Mouse (Mus musculus): Measurements from ENCODE around the gene Gm3404. TPM values are rescaled to one million over a fixed set of nuclear protein-coding genes. Genes with fewer than 3 reads are reported as not detected.

Gm3404 gene
- polyA plus RNA-seq, 1 experiment: not detected

DNA sequence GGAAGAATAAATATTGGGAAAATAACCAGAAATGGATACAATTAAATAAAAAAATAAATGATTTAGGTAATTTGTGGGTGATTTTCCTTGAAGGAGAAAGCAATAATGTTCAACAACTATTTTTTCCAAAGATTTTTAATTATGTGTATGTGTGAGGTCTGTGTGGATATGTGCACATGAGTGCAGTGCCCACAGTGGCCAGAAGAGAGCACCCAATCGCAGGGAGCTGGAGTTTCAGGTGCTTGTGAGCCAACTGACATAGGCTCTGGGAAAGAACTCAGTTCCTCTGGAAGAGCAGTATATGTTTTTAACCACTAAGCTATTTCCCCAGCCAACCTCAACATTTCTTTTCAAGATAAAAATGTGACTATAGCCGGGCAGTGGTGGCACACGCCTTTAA lies 51.1 kb downstream of the Gm3404 start:
- Histone ChIP-seq H3K4me3 (ENCODE audit: insufficient read depth, low read length) (no peak overlapping the region), H3K27ac (ENCODE audit: insufficient read depth, low read length) (no peak overlapping the region), H3K4me1 (ENCODE audit: control insufficient read depth, insufficient read depth, low read length) (peaks cover 2% of the 10 kb centered on the region; the same call in 1 of the 2 replicates)
- TF ChIP-seq CTCF (IDR thresholded peaks at IDR 0.05; ENCODE audit: extremely low read depth, insufficient read depth, low read length): no peak
- no peak for TF ChIP-seq POLR2A (IDR thresholded peaks at IDR 0.05; ENCODE audit: extremely low read depth, insufficient read depth, low read length)

Other genes starting within 250 kb of the Gm3404 start
- gene Wasf3, start 140.8 kb upstream of the Gm3404 start, polyA plus RNA-seq (2012; rRNA removed): 59.9 and 61.7 TPM in 2 replicates
- 0.13 and 0.19 TPM in 2 replicates for gene Gm6408, start 43.8 kb upstream of the Gm3404 start, polyA plus RNA-seq (2012; rRNA removed)
- not detected in 2 replicates for gene Gm6370, start 34.4 kb upstream of the Gm3404 start, polyA plus RNA-seq (2012; rRNA removed)
- not detected in 2 replicates for gene 4930449I24Rik, start 23.4 kb upstream of the Gm3404 start, polyA plus RNA-seq (2012; rRNA removed)
- not detected in 2 replicates for gene Gm3402, start 11.7 kb upstream of the Gm3404 start, polyA plus RNA-seq (2012; rRNA removed)
- gene Gm3409, start 11.8 kb downstream of the Gm3404 start, polyA plus RNA-seq (2012; rRNA removed): not detected in 2 replicates
- gene Gm3415, start 30.3 kb downstream of the Gm3404 start, polyA plus RNA-seq (2012; rRNA removed): not detected in 2 replicates
- 37.7 and 41.2 TPM in 2 replicates for gene Gpr12, start 59.4 kb downstream of the Gm3404 start, polyA plus RNA-seq (2012; rRNA removed)